Mouse (Mus musculus) adrenal gland, postnatal 0 days (tissue): ENCODE measurements around the gene Mmp10. TPM values are rescaled to one million over a fixed set of nuclear protein-coding genes. Genes with fewer than 3 reads are reported as not detected.

Source experiments
- polyA plus RNA-seq: library from polyadenylated mRNA; unstranded; fragments of >200 nt; fragmentation: Nextera tagmentation; extraction: Ambion mirVana; gene quantifications from 2 replicates; pipeline ENCODE4 v1.2.1, GENCODE M21; 2015

Gene Mmp10
- 0.11 TPM in 1 of 2 replicates, not detected in the other for polyA plus RNA-seq

DNA sequence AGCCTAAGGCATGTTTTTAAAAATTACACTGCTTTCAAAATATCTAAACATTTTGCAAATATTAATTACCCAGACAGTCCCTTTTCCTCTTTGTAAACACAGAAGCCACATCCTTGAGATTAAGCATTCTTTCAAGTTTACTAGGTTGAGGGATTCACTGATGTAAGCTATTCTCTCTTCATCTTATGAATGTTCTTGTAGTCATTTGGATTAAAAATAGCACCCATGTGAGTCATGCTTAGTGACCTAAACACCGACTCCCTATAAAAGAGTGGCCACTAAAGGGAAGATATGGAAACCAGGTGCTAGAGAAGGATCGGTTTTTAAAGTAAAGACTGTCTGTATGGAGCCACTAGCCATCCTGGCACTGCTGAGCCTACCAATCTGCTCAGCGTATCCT lies at the start of gene Mmp10:
Mmp10 (plus strand) TSS at position 302 of the 400 bp plus-strand sequence.

DNA sequence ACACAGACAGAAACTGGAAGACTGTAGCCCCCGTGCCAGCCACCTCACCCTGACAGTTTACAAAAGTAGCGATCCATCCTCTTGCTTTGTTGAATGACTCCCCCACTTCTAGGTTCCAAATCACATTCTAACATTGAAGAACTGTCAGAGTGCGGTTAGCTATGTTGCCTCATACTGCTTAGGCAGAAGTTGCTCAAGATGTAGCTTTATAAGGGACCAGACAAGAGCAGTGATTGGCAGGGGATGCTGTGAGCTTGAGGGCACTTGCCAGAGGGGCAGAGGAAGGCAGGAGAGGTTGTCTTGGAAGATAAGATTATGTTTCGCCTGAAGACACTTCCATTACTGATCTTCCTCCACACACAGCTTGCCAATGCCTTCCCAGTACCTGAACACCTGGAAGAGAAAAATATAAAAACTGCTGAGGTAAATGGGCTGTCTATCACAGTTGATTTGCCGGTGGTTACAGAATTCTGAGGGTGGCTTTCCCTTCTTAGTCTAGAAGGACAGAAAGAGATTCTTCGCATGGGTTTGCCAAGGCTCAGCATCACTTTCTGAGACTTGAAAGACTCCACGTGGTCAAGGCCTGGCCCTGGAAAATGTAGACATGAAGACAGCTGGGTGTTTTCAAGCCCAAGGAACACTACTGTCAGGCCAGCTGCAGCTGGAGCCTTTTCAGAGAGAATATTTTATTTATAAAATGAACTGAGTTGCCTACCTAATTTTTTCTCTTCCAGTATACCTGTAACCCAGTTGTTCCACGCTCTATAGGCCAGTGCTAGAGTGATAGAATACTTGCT lies 56.3 kb downstream of the Mmp10 start, which contains the start of gene Mmp8:
Mmp8 (plus strand) TSS at position 236 of the 797 bp plus-strand sequence.

Other genes starting within 250 kb of the Mmp10 start
- 0.79 and 1.8 TPM in 2 replicates for gene Mmp13, start 229.8 kb upstream of the Mmp10 start, polyA plus RNA-seq
- 0.80 and 0.84 TPM in 2 replicates for gene Mmp12, start 158.0 kb upstream of the Mmp10 start, polyA plus RNA-seq
- not detected in 2 replicates for gene Mmp1b, start 114.3 kb upstream of the Mmp10 start, polyA plus RNA-seq
- 0.10 and 0.13 TPM in 2 replicates for gene Mmp3, start 56.5 kb upstream of the Mmp10 start, polyA plus RNA-seq
- 1.8 TPM in 2 replicates for gene Mmp8, start 56.1 kb downstream of the Mmp10 start, polyA plus RNA-seq
- 0.08 TPM in 1 of 2 replicates, not detected in the other for gene Mmp27, start 69.0 kb downstream of the Mmp10 start, polyA plus RNA-seq
- gene Mmp20, start 125.9 kb downstream of the Mmp10 start, polyA plus RNA-seq: not detected in 2 replicates
- gene Mmp7, start 189.7 kb downstream of the Mmp10 start, polyA plus RNA-seq: 0.24 TPM in 1 of 2 replicates, not detected in the other